Mouse (Mus musculus) urinary bladder, postnatal 4 days (tissue): ENCODE data around the gene Tmem174.

Source experiments
- DNase-seq, 2 experiments: peaks; one replicate each; pipeline ENCODE4 v3.0.0; 2021 to 2022; ENCODE audit warnings: low spot score in 2 of 2

Gene Tmem174

DNA sequence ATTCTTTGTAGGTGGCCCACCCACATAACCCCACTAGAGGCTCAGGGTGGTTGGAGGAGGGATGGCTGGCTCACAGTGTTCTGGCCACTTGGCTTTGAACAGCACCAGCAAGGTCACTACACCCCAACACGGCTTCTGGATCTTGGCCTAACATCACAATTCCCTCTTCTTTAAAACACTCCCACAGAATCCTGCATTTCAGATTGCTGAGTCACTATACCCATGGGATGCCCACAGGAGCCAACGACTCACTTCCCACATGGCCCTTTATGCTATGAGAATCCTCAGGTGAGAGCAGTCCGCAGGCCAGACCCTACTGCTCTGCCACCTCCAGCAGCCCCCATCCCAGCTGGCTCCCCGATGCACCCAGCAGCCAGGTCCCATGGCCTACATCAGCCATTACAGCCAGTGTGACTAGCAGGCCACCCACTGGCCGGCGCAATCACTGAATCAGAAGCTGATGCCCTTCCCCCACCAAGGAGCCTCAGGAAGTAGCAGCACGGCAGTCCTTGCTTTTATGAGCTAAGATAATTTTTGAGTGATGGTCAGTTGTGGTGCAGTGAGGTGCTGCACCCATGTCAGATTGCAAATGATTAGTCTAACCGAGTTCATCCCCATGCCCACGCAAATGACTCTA is 4.8 kb downstream of the Tmem174 start:
- no peak for DNase-seq

DNA sequence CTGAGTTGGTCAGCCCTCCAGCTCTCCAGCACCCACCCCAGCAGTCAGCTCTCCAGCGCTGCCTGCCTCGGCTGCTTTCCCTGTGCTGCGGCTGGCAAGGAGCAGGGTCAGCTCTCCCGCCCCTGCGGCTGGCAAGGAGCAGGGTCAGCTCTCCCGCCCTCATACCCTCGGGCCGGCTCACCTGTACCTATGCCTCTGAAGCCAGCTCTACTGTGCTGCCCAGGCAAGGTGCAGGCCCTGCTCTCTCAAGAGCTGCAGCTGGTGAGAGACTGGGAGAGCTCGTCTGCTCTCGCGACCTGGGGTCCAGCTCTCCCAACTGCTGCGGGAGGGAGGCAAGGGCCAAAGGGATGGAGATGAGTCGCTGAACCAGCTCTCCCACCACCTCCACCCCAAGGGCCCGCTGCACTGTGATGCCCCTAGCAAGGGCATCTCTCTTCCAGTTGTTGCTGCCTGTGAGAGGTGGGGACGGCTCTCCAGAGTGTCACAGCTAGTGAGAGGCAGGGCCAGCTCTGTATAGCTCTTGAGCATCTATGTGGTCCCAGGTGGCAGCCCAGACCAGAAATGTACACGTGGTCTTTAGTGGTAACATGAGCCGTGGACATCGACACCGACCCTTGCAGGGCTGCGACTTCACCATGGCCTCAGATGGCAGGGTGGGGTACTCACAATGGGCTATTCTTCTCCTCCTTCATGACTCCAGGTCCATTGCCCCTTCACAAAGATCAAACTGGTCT is 5.9 kb downstream of the Tmem174 start:
- no peak for DNase-seq

GRCm38 (mm10) chr13:98626736-98627135 is 10.5 kb downstream of the Tmem174 start:
- no peak for DNase-seq

GRCm38 (mm10) chr13:98624506-98624905 is 12.7 kb downstream of the Tmem174 start:
- DNase-seq = no peak

GRCm38 (mm10) chr13:98622881-98623549 is 14.2 kb downstream of the Tmem174 start:
- DNase-seq = no peak

GRCm38 (mm10) chr13:98617429-98618067 is 19.7 kb downstream of the Tmem174 start:
- no peak for DNase-seq

- DNase-seq = no peak
Measured at GRCm38 (mm10) chr13:98607885-98608477, 29.2 kb downstream of the Tmem174 start.

GRCm38 (mm10) chr13:98603799-98604198 is 33.4 kb downstream of the Tmem174 start:
- no peak for DNase-seq

DNA sequence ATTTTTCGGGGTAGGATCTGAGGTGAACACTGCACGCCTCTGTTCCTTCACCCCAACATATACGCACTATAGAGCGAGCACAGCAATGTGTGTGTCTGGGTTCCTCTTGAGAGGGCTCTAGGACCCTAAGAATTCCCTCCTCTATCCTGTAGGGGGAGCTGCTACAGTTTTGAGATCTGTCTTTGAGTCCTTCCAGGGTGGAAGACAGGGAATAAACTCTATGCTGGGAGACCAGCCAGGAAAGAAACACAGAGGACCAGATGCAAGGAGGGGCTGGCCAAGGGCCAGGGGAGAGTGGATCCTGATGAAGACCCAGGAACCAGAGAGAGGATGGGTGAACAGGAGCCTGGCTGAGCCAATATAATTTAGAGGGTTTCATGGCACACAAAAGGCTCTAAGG is 40.5 kb downstream of the Tmem174 start:
- DNase-seq = no peak

GRCm38 (mm10) chr13:98594726-98595141 is 42.5 kb downstream of the Tmem174 start:
- DNase-seq = peak in 1 of 2 experiments; percentile 32

GRCm38 (mm10) chr13:98593938-98594539 is 43.2 kb downstream of the Tmem174 start:
- DNase-seq = no peak

DNA sequence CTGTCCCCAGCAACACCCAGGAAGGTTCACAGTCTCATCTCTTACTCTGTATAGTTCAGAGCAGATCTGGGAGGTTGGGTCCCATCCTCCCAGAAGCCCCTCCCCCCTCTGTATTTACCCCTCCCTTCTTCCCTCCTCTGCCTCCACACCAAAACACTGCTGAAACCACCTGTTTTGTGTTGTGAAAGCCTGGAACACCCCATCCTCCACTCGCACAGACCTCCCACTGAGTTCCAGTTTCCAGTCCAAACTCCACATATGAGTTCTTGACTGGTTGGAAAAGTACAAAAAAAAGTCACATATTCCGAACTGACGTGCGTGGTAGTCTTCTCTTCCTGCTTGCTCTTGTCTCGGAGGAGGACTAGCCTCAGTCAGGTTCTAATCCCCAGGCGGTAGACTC is 45.8 kb downstream of the Tmem174 start:
- no peak for DNase-seq

DNA sequence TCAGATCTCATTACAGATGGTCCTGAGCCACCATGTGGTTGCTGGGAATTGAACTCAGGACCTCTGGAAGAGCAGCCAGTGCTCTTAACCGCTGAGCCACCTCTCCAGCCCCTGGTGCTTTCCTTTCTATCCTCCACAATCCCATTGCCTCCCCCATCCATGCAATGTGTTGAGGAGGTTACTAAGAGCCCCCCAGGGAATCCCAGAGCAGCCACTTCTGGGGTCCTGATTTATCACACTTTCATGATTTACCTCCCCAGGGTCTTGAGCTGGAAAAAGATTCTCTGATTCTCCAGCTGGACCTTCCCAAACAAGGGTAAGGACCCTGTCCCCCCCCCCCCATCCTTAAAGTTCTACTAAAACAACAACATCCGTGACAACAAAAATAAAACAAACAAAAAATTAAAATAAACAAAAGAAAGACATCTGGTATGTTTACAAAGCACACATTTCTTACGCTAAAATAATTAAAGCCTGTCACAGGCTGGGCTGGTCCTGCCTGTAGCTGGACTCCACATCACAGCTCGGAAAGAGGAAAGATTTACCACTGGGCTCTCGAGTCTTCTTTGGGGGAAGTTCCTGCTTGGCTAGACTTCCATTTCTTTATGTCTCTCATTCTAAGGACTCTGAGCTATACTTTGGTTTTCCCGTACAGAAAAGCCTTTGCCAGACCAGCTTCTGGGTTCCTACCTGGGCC is 46.4 kb downstream of the Tmem174 start:
- DNase-seq = no peak

DNA sequence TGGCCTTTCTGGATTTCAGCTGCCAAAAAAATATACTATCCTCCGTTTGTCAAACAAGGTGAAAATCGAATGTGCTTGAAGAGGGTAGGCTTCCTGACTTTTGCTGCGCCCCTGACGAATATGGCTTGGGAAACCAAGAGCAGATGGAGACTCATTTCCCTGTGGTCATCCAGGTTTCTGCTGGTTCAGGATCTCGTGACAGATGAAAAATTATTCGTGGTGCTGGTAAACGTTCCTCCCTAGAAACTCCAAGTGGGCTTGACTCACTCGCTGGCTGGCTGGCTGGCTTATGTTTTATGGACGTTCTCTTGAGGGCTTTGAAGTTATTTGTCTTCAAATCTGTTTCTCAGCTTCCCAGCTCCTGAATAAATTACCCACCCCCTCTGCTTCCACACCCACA is 47.6 kb downstream of the Tmem174 start:
- no peak for DNase-seq

GRCm38 (mm10) chr13:98588951-98589501 is 48.2 kb downstream of the Tmem174 start:
- peak; percentile 64 to 82 for DNase-seq

- DNase-seq = no peak
Measured at GRCm38 (mm10) chr13:98588480-98588879, 48.7 kb downstream of the Tmem174 start.

DNA sequence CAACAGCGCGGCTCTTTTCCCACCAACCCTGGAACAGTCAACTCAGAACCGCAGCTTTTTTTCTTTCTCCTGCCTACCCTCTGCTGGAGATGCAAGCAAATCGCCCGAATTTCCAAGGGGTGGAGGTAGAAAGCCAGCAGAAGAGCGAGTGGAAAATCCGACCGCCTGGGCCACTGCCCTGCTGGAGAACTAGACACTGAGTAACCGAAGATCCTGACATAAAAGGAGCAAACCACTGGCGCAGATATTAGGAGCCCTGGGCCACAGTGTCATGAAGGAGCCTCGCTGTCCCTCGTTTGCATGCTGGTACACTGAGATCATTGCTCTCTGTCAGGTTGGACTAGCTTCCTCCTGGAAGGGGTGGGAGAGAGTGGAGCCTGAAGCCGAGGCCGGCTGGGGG is 49.6 kb downstream of the Tmem174 start:
- DNase-seq = no peak

GRCm38 (mm10) chr13:98586817-98587575 is 50.2 kb downstream of the Tmem174 start:
- DNase-seq = no peak
